Mouse (Mus musculus) heart, embryonic 16.5 days (tissue): ENCODE results near the gene Inpp5e. TPM values are rescaled to one million over a fixed set of nuclear protein-coding genes. Genes with fewer than 3 reads are reported as not detected.

Source experiments
- ATAC-seq: fragments of 200-750 bp; cut with Nextera tagmentation; replicated peaks from 2 replicates; pipeline ENCODE4 v1.8.0; 2017; ENCODE audit warnings: moderate number of reproducible peaks; ENCODE audit not compliant: insufficient read depth, low FRiP score; ENCODE audit errors: extremely low read depth
- H3K27ac ChIP-seq: fragments of 300-500 bp; sonication (generic); 2 replicates; pipeline ENCODE4 v1.5.1; 2014; ENCODE audit warnings: mild to moderate bottlenecking, low read length, control low read depth, moderate library complexity
- H3K27me3 ChIP-seq: fragments of 300-500 bp; sonication (generic); 2 replicates; pipeline ENCODE4 v1.6.1; 2014; ENCODE audit warnings: low read length, mixed read lengths; ENCODE audit not compliant: control insufficient read depth, insufficient read depth
- H3K36me3 ChIP-seq: fragments of 300-500 bp; sonication (generic); 2 replicates; pipeline ENCODE4 v1.6.1; 2014; ENCODE audit not compliant: control insufficient read depth, insufficient read depth
- H3K4me1 ChIP-seq: fragments of 300-500 bp; sonication (generic); 2 replicates; pipeline ENCODE4 v1.6.1; 2014; ENCODE audit warnings: low read length, mixed read lengths; ENCODE audit not compliant: control insufficient read depth, insufficient read depth
- H3K4me2 ChIP-seq: fragments of 300-500 bp; sonication (generic); 2 replicates; pipeline ENCODE4 v1.6.1; 2014; ENCODE audit warnings: low read depth, mild to moderate bottlenecking, control low read depth, low read length
- H3K4me3 ChIP-seq: fragments of 300-500 bp; sonication (generic); 2 replicates; pipeline ENCODE4 v1.5.1; 2014; ENCODE audit warnings: mild to moderate bottlenecking, control low read depth, low read length
- H3K9ac ChIP-seq: fragments of 300-500 bp; sonication (generic); 2 replicates; pipeline ENCODE4 v1.6.1; 2014; ENCODE audit warnings: low read length, control low read depth
- H3K9me3 ChIP-seq: fragments of 300-500 bp; sonication (generic); replicated peaks from 2 replicates; pipeline ENCODE4 v1.6.1; 2016; ENCODE audit warnings: low read length; ENCODE audit not compliant: control insufficient read depth
- WGBS: fragments of 180-500 bp; shearing (Covaris S2); extraction: QIAGEN DNeasy Blood & Tissue Kit; methylation state at CpG from one replicate; pipeline ENCODE4 v1.1.7; 2014; 5-methylcytosine and 5-hydroxymethylcytosine counted together
- polyA plus RNA-seq: library from polyadenylated mRNA; unstranded; fragments of >200 nt; fragmentation: Nextera tagmentation; extraction: Ambion mirVana; gene quantifications from 2 replicates; pipeline ENCODE4 v1.2.1, GENCODE M21; 2015

Gene Inpp5e
- 15.0 and 15.3 TPM in 2 replicates for polyA plus RNA-seq

GRCm38 (mm10) chr2:26408515-26409356, at the start of gene Inpp5e:
Gene Inpp5e (minus strand): TSS chr2:26409203.
- peaks cover 33% of the 10 kb centered on the region for H3K4me1 ChIP-seq
- no peaks in the 10 kb centered on the region for H3K27me3 ChIP-seq
- WGBS = under 1% methylated on average over 57 of the region's 57 CpGs
- peak within 1 kb of the TSS; percentile 87 for H3K27ac ChIP-seq
- peak; percentile 96 for ATAC-seq
- peaks cover 15% of the 10 kb centered on the region for H3K36me3 ChIP-seq
- H3K9ac ChIP-seq = peak within 1 kb of the TSS; percentile 96
- peak within 1 kb of the TSS; percentile 90 for H3K4me3 ChIP-seq
- H3K9me3 ChIP-seq = no peaks in the 10 kb centered on the region
- peak within 1 kb of the TSS; percentile 71 for H3K4me2 ChIP-seq

GRCm38 (mm10) chr2:26458402-26459124, 49.6 kb upstream of the Inpp5e start:
- H3K27ac ChIP-seq = peak overlapping the region; percentile 24; the same call in 1 of the 2 replicates
- ATAC-seq = peak; percentile 24
- no peaks in the 10 kb centered on the region for H3K9me3 ChIP-seq
- peaks cover 26% of the 10 kb centered on the region for H3K36me3 ChIP-seq
- no peak overlapping the region for H3K4me3 ChIP-seq
- no peak overlapping the region for H3K4me2 ChIP-seq
- whole genome bisulfite sequencing = 37% methylated on average over 7 of the region's 7 CpGs
- H3K9ac ChIP-seq = no peak overlapping the region
- H3K27me3 ChIP-seq = no peaks in the 10 kb centered on the region
- peaks cover 7% of the 10 kb centered on the region; the same call in 1 of the 2 replicates for H3K4me1 ChIP-seq

- 23% methylated on average over 5 of the region's 5 CpGs for WGBS
- H3K4me2 ChIP-seq = no peak overlapping the region
- H3K27me3 ChIP-seq = no peaks in the 10 kb centered on the region
- peaks cover 20% of the 10 kb centered on the region for H3K4me1 ChIP-seq
- H3K27ac ChIP-seq = no peak overlapping the region
- no peak overlapping the region for H3K9ac ChIP-seq
- H3K9me3 ChIP-seq = no peaks in the 10 kb centered on the region
- no peak overlapping the region for H3K4me3 ChIP-seq
- no peaks in the 10 kb centered on the region for H3K36me3 ChIP-seq
- no peak for ATAC-seq
Measured at GRCm38 (mm10) chr2:26449121-26450060, 40.4 kb upstream of the Inpp5e start.

- Histone ChIP-seq H3K4me2 (no peak overlapping the region), H3K4me1 (peaks cover 35% of the 10 kb centered on the region), H3K9ac (no peak overlapping the region; the same call in 1 of the 2 replicates), H3K4me3 (no peak overlapping the region), H3K27ac (no peak overlapping the region), H3K27me3 (no peaks in the 10 kb centered on the region), H3K9me3 (no peaks in the 10 kb centered on the region), H3K36me3 (no peaks in the 10 kb centered on the region)
- 54% methylated on average over 1 of the region's 1 CpGs for WGBS
- no peak for ATAC-seq
Measured at GRCm38 (mm10) chr2:26447451-26447850, 38.4 kb upstream of the Inpp5e start.

GRCm38 (mm10) chr2:26446671-26447070, 37.7 kb upstream of the Inpp5e start:
- H3K36me3 ChIP-seq = peaks cover 2% of the 10 kb centered on the region
- no peaks in the 10 kb centered on the region for H3K9me3 ChIP-seq
- H3K4me3 ChIP-seq = peak overlapping the region; percentile 61
- H3K4me2 ChIP-seq = peak overlapping the region; percentile 67
- H3K4me1 ChIP-seq = peaks cover 35% of the 10 kb centered on the region
- peak overlapping the region; percentile 70 for H3K9ac ChIP-seq
- no peaks in the 10 kb centered on the region for H3K27me3 ChIP-seq
- ATAC-seq = no peak
- H3K27ac ChIP-seq = peak overlapping the region; percentile 94
- 76% methylated on average over 4 of the region's 4 CpGs for WGBS

- WGBS = 0% methylated on average over 44 of the region's 44 CpGs
- H3K4me2 ChIP-seq = peak overlapping the region; percentile 67
- peak overlapping the region; percentile 61 for H3K4me3 ChIP-seq
- H3K27ac ChIP-seq = peak overlapping the region; percentile 94
- peak; percentile 88 for ATAC-seq
- H3K27me3 ChIP-seq = no peaks in the 10 kb centered on the region
- H3K9me3 ChIP-seq = no peaks in the 10 kb centered on the region
- H3K4me1 ChIP-seq = peaks cover 35% of the 10 kb centered on the region
- H3K36me3 ChIP-seq = peaks cover 10% of the 10 kb centered on the region
- peak overlapping the region; percentile 70 for H3K9ac ChIP-seq
Measured at GRCm38 (mm10) chr2:26445666-26446445, 36.9 kb upstream of the Inpp5e start.

GRCm38 (mm10) chr2:26444946-26445665, 36.1 kb upstream of the Inpp5e start, which contains the start of gene Sec16a:
Gene Sec16a (minus strand): TSS chr2:26445216.
- peak within 1 kb of the TSS; percentile 94 for H3K9ac ChIP-seq
- peak within 1 kb of the TSS; percentile 91 for H3K4me3 ChIP-seq
- ATAC-seq = peak; percentile 89
- under 1% methylated on average over 61 of the region's 61 CpGs for WGBS
- H3K27ac ChIP-seq = peak within 1 kb of the TSS; percentile 94
- peaks cover 31% of the 10 kb centered on the region for H3K4me1 ChIP-seq
- H3K36me3 ChIP-seq = peaks cover 16% of the 10 kb centered on the region
- H3K27me3 ChIP-seq = no peaks in the 10 kb centered on the region
- H3K4me2 ChIP-seq = peak within 1 kb of the TSS; percentile 90
- H3K9me3 ChIP-seq = no peaks in the 10 kb centered on the region
